Mouse (Mus musculus) CH12.LX (cell line): ENCODE measurements around the gene Mybphl. TPM values are rescaled to one million over a fixed set of nuclear protein-coding genes. Genes with fewer than 3 reads are reported as not detected.

ENCODE experiments used
- DNase-seq: peaks from one replicate; pipeline ENCODE4 v3.0.0-alpha.2; 2013; ENCODE audit errors: extremely low read depth
- H3K27ac ChIP-seq: 2 replicates; pipeline ENCODE4 v1.5.1; 2012; ENCODE audit warnings: low read depth, mild to moderate bottlenecking, control low read depth, moderate library complexity; ENCODE audit not compliant: insufficient read depth
- H3K27me3 ChIP-seq: replicated peaks from 2 replicates; pipeline ENCODE3; 2012; ENCODE audit warnings: inconsistent platforms
- H3K36me3 ChIP-seq, 2 experiments: replicated peaks in 1 of 2; 2 replicates each; pipeline versions ENCODE3 to v1.6.1; 2012; ENCODE audit warnings: inconsistent platforms in 1 of 2, low read length in 1 of 2, mild to moderate bottlenecking in 1 of 2, mixed read lengths in 1 of 2, moderate library complexity in 1 of 2; ENCODE audit not compliant: control insufficient read depth in 1 of 2, insufficient read depth in 1 of 2
- H3K4me1 ChIP-seq, 2 experiments: 2 replicates each; pipeline ENCODE4 v1.6.1; 2012; ENCODE audit warnings: inconsistent platforms in 1 of 2, moderate library complexity in 1 of 2; ENCODE audit not compliant: insufficient read depth in 2 of 2, control insufficient read depth in 1 of 2
- H3K4me2 ChIP-seq: 2 replicates; pipeline ENCODE4 v1.6.1; 2012; ENCODE audit warnings: low read depth, mild to moderate bottlenecking, control low read depth; ENCODE audit not compliant: poor library complexity, insufficient read depth, severe bottlenecking
- H3K4me3 ChIP-seq, 3 experiments: fragments of 150-350 bp in 1 of 3; sonication (generic) in 1 of 3; replicated peaks in 1 of 3; 2 replicates each; pipeline versions ENCODE3 to v1.5.1; 2011 to 2012; ENCODE audit warnings: low read depth in 2 of 3, low read length in 2 of 3, mild to moderate bottlenecking in 2 of 3, moderate library complexity in 2 of 3, control low read depth in 1 of 3, improper control_type of control experiment in 1 of 3, inconsistent platforms in 1 of 3, mixed read lengths in 1 of 3; ENCODE audit not compliant: poor library complexity in 1 of 3
- H3K79me2 ChIP-seq: replicated peaks from 2 replicates; pipeline ENCODE4 v1.6.1; 2012; ENCODE audit warnings: mild to moderate bottlenecking, moderate library complexity; ENCODE audit not compliant: control insufficient read depth, poor library complexity, insufficient read depth, severe bottlenecking; ENCODE audit errors: extremely low read depth
- H3K9ac ChIP-seq: 2 replicates; pipeline ENCODE4 v1.6.1; 2012; ENCODE audit warnings: low read depth, mild to moderate bottlenecking, control low read depth, moderate library complexity; ENCODE audit not compliant: insufficient read depth
- H3K9me3 ChIP-seq: replicated peaks from 2 replicates; pipeline ENCODE3; 2012; ENCODE audit warnings: low read length, inconsistent platforms, mixed read lengths
- BHLHE40 ChIP-seq: IDR thresholded peaks from 2 replicates; pipeline ENCODE4 v1.6.1; 2011; ENCODE audit warnings: mild to moderate bottlenecking, low read depth, low read length, improper control_type of control experiment
- CHD1 ChIP-seq: IDR thresholded peaks from 2 replicates; pipeline ENCODE4 v1.6.1; 2012; ENCODE audit warnings: low read depth, low read length, improper control_type of control experiment, inconsistent platforms
- CHD2 ChIP-seq: IDR thresholded peaks from 2 replicates; pipeline ENCODE4 v1.6.1; 2011; ENCODE audit warnings: low read length, improper control_type of control experiment
- CTCF ChIP-seq, 2 experiments: IDR thresholded peaks in 1 of 2; conservative IDR thresholded peaks in 1 of 2; 2 replicates each; pipeline ENCODE4 v1.5.1; 2011 to 2012; ENCODE audit warnings: low read depth in 2 of 2, low read length in 2 of 2, improper control_type of control experiment in 1 of 2, inconsistent platforms in 1 of 2, mild to moderate bottlenecking in 1 of 2, moderate library complexity in 1 of 2
- ETS1 ChIP-seq: conservative IDR thresholded peaks from 2 replicates; pipeline ENCODE4 v1.6.1; 2012; ENCODE audit warnings: low read depth, mild to moderate bottlenecking, inconsistent platforms, low read length, improper control_type of control experiment, moderate library complexity
- GABPA ChIP-seq: IDR thresholded peaks from 2 replicates; pipeline ENCODE4 v1.6.1; 2012; ENCODE audit warnings: low read depth, low read length, improper control_type of control experiment, inconsistent platforms; ENCODE audit not compliant: insufficient replicate concordance
- JUN ChIP-seq: IDR thresholded peaks from 2 replicates; pipeline ENCODE4 v1.6.1; 2011; ENCODE audit warnings: low read depth, mild to moderate bottlenecking, low read length, improper control_type of control experiment, moderate library complexity; ENCODE audit not compliant: insufficient read depth
- MAFK ChIP-seq: IDR thresholded peaks from 2 replicates; pipeline ENCODE4 v1.6.1; 2011; ENCODE audit warnings: low read length, improper control_type of control experiment; ENCODE audit not compliant: insufficient replicate concordance
- MAZ ChIP-seq: IDR thresholded peaks from 2 replicates; pipeline ENCODE4 v1.6.1; 2012; ENCODE audit warnings: low read depth, mild to moderate bottlenecking, inconsistent platforms, low read length, improper control_type of control experiment, moderate library complexity
- MEF2A ChIP-seq: IDR thresholded peaks from 2 replicates; pipeline ENCODE4 v1.6.1; 2014; ENCODE audit warnings: low read depth, mild to moderate bottlenecking, inconsistent platforms, low read length, improper control_type of control experiment, borderline replicate concordance
- MXI1 ChIP-seq: IDR thresholded peaks from 2 replicates; pipeline ENCODE4 v1.6.1; 2011; ENCODE audit warnings: mild to moderate bottlenecking, low read depth, low read length, improper control_type of control experiment
- NRF1 ChIP-seq: IDR thresholded peaks from 2 replicates; pipeline ENCODE4 v1.6.1; 2014; ENCODE audit warnings: low read depth, mild to moderate bottlenecking, inconsistent platforms, low read length, improper control_type of control experiment, moderate library complexity
- POLR2AphosphoS2 ChIP-seq: IDR thresholded peaks from 2 replicates; pipeline ENCODE4 v1.6.1; 2011; ENCODE audit warnings: low read depth, low read length, improper control_type of control experiment
- RAD21 ChIP-seq: IDR thresholded peaks from 2 replicates; pipeline ENCODE4 v1.6.1; 2011; ENCODE audit warnings: low read depth, mild to moderate bottlenecking, low read length, improper control_type of control experiment, moderate library complexity
- RCOR1 ChIP-seq: conservative IDR thresholded peaks from 2 replicates; pipeline ENCODE4 v1.6.1; 2012; ENCODE audit warnings: low read depth, mild to moderate bottlenecking, inconsistent platforms, low read length, improper control_type of control experiment
- SIN3A ChIP-seq: IDR thresholded peaks from 2 replicates; pipeline ENCODE4 v1.6.1; 2012; ENCODE audit warnings: low read length, improper control_type of control experiment, inconsistent platforms
- SMC3 ChIP-seq: IDR thresholded peaks from 2 replicates; pipeline ENCODE4 v1.6.1; 2011; ENCODE audit warnings: low read depth, low read length, improper control_type of control experiment
- TBP ChIP-seq: conservative IDR thresholded peaks from 2 replicates; pipeline ENCODE4 v1.6.1; 2011; ENCODE audit warnings: low read depth, low read length, improper control_type of control experiment
- TCF12 ChIP-seq: IDR thresholded peaks from 2 replicates; pipeline ENCODE4 v1.6.1; 2014; ENCODE audit warnings: low read depth, mild to moderate bottlenecking, inconsistent platforms, low read length, improper control_type of control experiment
- USF1 ChIP-seq: IDR thresholded peaks from 2 replicates; pipeline ENCODE4 v1.6.1; 2014; ENCODE audit warnings: low read depth, mild to moderate bottlenecking, inconsistent platforms, low read length, improper control_type of control experiment
- USF2 ChIP-seq: conservative IDR thresholded peaks from 2 replicates; pipeline ENCODE4 v1.6.1; 2011; ENCODE audit warnings: low read depth, low read length, improper control_type of control experiment
- ZC3H11A ChIP-seq: IDR thresholded peaks from 2 replicates; pipeline ENCODE4 v1.6.1; 2012; ENCODE audit warnings: low read depth, mild to moderate bottlenecking, inconsistent platforms, low read length, improper control_type of control experiment
- ZKSCAN1 ChIP-seq: IDR thresholded peaks from 2 replicates; pipeline ENCODE4 v1.6.1; 2012; ENCODE audit warnings: low read depth, inconsistent platforms, low read length, improper control_type of control experiment, borderline replicate concordance
- ZMIZ1 ChIP-seq: IDR thresholded peaks from 2 replicates; pipeline ENCODE4 v1.6.1; 2012; ENCODE audit warnings: low read depth, mild to moderate bottlenecking, inconsistent platforms, low read length, improper control_type of control experiment
- dilution Hi-C: fragments of 300-500 bp; cut with MboI; formaldehyde crosslinking; loops from 2 replicates; pipeline ENCODE4 v1.14.3; 2020; ENCODE audit warnings: low sequenced_read_pairs; ENCODE audit not compliant: extremely low pct_unique_long_range_greater_than_20kb, extremely low pct_ligation_motif_present
- in situ Hi-C: fragments of 300-500 bp; cut with MboI; formaldehyde crosslinking; loops from 3 replicates; pipeline ENCODE4 v1.14.3; 2019; ENCODE audit warnings: low sequenced_read_pairs, low pct_ligation_motif_present, low pct_unique_long_range_greater_than_20kb, mixed read lengths
- polyA plus RNA-seq: library from polyadenylated mRNA; unstranded; fragments of >175 nt; gene quantifications from 2 replicates; pipeline ENCODE4 v1.2.1, GENCODE M21; 2012; ENCODE audit warnings: low read depth; ENCODE audit not compliant: insufficient read length
- total RNA-seq, 2 experiments: library from RNA; depleted of rRNA; stranded (reverse); fragments of 300-350 nt in 1 of 2; fragments of >200 nt in 1 of 2; gene quantifications; 2 replicates each; pipeline ENCODE4 v1.2.3; 2012 to 2014

Gene Mybphl
- total and polyA plus RNA-seq, 3 experiments: not detected

GRCm38 (mm10) chr3:108424944-108425623 lies 60.4 kb downstream of the Mybphl start:
- dilution Hi-C loops: no loop called here
- Histone ChIP-seq H3K27ac (no peak overlapping the region), H3K36me3 (peaks cover 50 to 71% of the 10 kb centered on the region in 2 experiments), H3K4me3 (no peak overlapping the region), H3K9ac (no peak overlapping the region), H3K79me2 (0 out of 2 replicates have a peak, but pooled peaks cover 2% of the 10 kb centered on the region), H3K4me2 (no peak overlapping the region), H3K27me3 (no peaks in the 10 kb centered on the region), H3K4me1 (no peaks in the 10 kb centered on the region; a peak in 1 of 4 replicates), H3K9me3 (no peaks in the 10 kb centered on the region)
- no peak for DNase-seq
- in situ Hi-C loops: loop anchor here (25.0 kb wide), 1 partner anchor 362 kb away; no protein-coding TSS in a partner anchor
- TF ChIP-seq ZMIZ1 (no peak), NRF1 (no peak), POLR2AphosphoS2 (no peak), TCF12 (no peak), SIN3A (no peak), RAD21 (no peak), JUN (no peak), GABPA (no peak), CHD1 (no peak), MXI1 (no peak), CHD2 (no peak), ZC3H11A (no peak), TBP (no peak), USF1 (no peak), USF2 (no peak), SMC3 (no peak), RCOR1 (no peak), BHLHE40 (no peak), ZKSCAN1 (no peak)

GRCm38 (mm10) chr3:108425624-108426018 lies 60.9 kb downstream of the Mybphl start:
- Histone ChIP-seq H3K36me3 (peaks cover 54 to 74% of the 10 kb centered on the region in 2 experiments), H3K4me1 (no peaks in the 10 kb centered on the region; a peak in 1 of 4 replicates), H3K4me2 (no peak overlapping the region), H3K27ac (no peak overlapping the region), H3K27me3 (no peaks in the 10 kb centered on the region), H3K4me3 (no peak overlapping the region), H3K9ac (no peak overlapping the region), H3K79me2 (0 out of 2 replicates have a peak, but pooled peaks cover 2% of the 10 kb centered on the region), H3K9me3 (no peaks in the 10 kb centered on the region)
- dilution Hi-C loops (no loop called here), in situ Hi-C loops (no loop called here)
- TF ChIP-seq GABPA (no peak), MAZ (no peak), CHD2 (no peak), USF1 (no peak), NRF1 (no peak), CTCF (conservative IDR thresholded peaks at IDR 0.05 in 1 of 2, IDR thresholded peaks at IDR 0.05 in 1 of 2; ENCODE audit: low read depth in 2 of 2, low read length in 2 of 2) (no peak), RCOR1 (no peak), ETS1 (no peak), ZKSCAN1 (no peak), BHLHE40 (no peak), TBP (no peak), RAD21 (no peak), SIN3A (no peak), MEF2A (no peak), USF2 (no peak), MAFK (no peak)
- no peak for DNase-seq
